Mouse (Mus musculus) forebrain, embryonic 13.5 days (tissue): ENCODE data around the gene Dnajc16. TPM values are rescaled to one million over a fixed set of nuclear protein-coding genes. Genes with fewer than 3 reads are reported as not detected.
A peak's percentile ranks its signal among the peaks of the same experiment; 100 is the strongest.

Source experiments
- ATAC-seq: fragments of 200-750 bp; cut with Nextera tagmentation; 2 replicates; pipeline ENCODE4 v1.8.0; 2017
- H3K27ac ChIP-seq: fragments of 300-500 bp; sonication (generic); 2 replicates; pipeline ENCODE4 v1.5.1; 2015; ENCODE audit warnings: inconsistent platforms, mild to moderate bottlenecking, moderate library complexity
- H3K27me3 ChIP-seq: fragments of 300-500 bp; sonication (generic); 2 replicates; pipeline ENCODE4 v1.6.1; 2015; ENCODE audit warnings: mild to moderate bottlenecking, inconsistent platforms
- H3K36me3 ChIP-seq: fragments of 300-500 bp; sonication (generic); 2 replicates; pipeline ENCODE4 v1.6.1; 2015; ENCODE audit warnings: mild to moderate bottlenecking, inconsistent platforms; ENCODE audit not compliant: poor library complexity, severe bottlenecking
- H3K4me1 ChIP-seq: fragments of 300-500 bp; sonication (generic); 2 replicates; pipeline ENCODE4 v1.6.1; 2015; ENCODE audit warnings: inconsistent platforms
- H3K4me2 ChIP-seq: fragments of 300-500 bp; sonication (generic); 2 replicates; pipeline ENCODE4 v1.6.1; 2015; ENCODE audit warnings: inconsistent platforms, mild to moderate bottlenecking, moderate library complexity
- H3K4me3 ChIP-seq: fragments of 300-500 bp; sonication (generic); 2 replicates; pipeline ENCODE4 v1.5.1; 2015; ENCODE audit warnings: mild to moderate bottlenecking, inconsistent platforms
- H3K9ac ChIP-seq: fragments of 300-500 bp; sonication (generic); 2 replicates; pipeline ENCODE4 v1.6.1; 2015; ENCODE audit warnings: mild to moderate bottlenecking, inconsistent platforms
- H3K9me3 ChIP-seq: fragments of 300-500 bp; sonication (generic); replicated peaks from 2 replicates; pipeline ENCODE4 v1.6.1; 2016; ENCODE audit warnings: inconsistent platforms
- WGBS: fragments of 180-500 bp; shearing (Covaris S2); methylation state at CpG from one replicate; pipeline ENCODE4 v1.1.7; 2015; 5-methylcytosine and 5-hydroxymethylcytosine counted together
- polyA plus RNA-seq: library from polyadenylated mRNA; unstranded; fragments of >200 nt; fragmentation: Nextera tagmentation; extraction: Ambion mirVana; gene quantifications from 2 replicates; pipeline ENCODE4 v1.2.1, GENCODE M21; 2015

Gene Dnajc16
- polyA plus RNA-seq, 1 experiment from 2014 or later = 4.7 TPM

GRCm38 (mm10) chr4:141755375-141755930 is 35.3 kb downstream of the Dnajc16 start:
- Histone ChIP-seq H3K9me3 (no peaks in the 10 kb centered on the region), H3K4me3 (no peak overlapping the region), H3K27me3 (no peaks in the 10 kb centered on the region), H3K27ac (no peak overlapping the region), H3K36me3 (0 out of 2 replicates have a peak, but pooled peaks cover 3% of the 10 kb centered on the region), H3K4me1 (no peaks in the 10 kb centered on the region), H3K9ac (no peak overlapping the region), H3K4me2 (no peak overlapping the region)
- 92% methylated on average over 19 of the region's 19 CpGs for WGBS
- ATAC-seq = no peak

GRCm38 (mm10) chr4:141752076-141752421 is 38.7 kb downstream of the Dnajc16 start:
- 25% methylated on average over 4 of the region's 4 CpGs for WGBS
- Histone ChIP-seq H3K27me3 (no peaks in the 10 kb centered on the region), H3K4me3 (no peak overlapping the region), H3K9ac (no peak overlapping the region), H3K9me3 (no peaks in the 10 kb centered on the region), H3K4me1 (no peaks in the 10 kb centered on the region), H3K36me3 (no peaks in the 10 kb centered on the region), H3K27ac (no peak overlapping the region), H3K4me2 (no peak overlapping the region)
- no peak for ATAC-seq

- no peak for ATAC-seq
- WGBS = 54% methylated on average over 4 of the region's 4 CpGs
- Histone ChIP-seq H3K27ac (no peak overlapping the region), H3K36me3 (no peaks in the 10 kb centered on the region), H3K4me1 (no peaks in the 10 kb centered on the region), H3K27me3 (no peaks in the 10 kb centered on the region), H3K9me3 (no peaks in the 10 kb centered on the region), H3K9ac (no peak overlapping the region), H3K4me2 (no peak overlapping the region), H3K4me3 (no peak overlapping the region)
Measured at GRCm38 (mm10) chr4:141751419-141752075, 39.2 kb downstream of the Dnajc16 start.

GRCm38 (mm10) chr4:141750826-141751225 is 39.9 kb downstream of the Dnajc16 start:
- Histone ChIP-seq H3K4me2 (no peak overlapping the region), H3K27me3 (no peaks in the 10 kb centered on the region), H3K4me1 (no peaks in the 10 kb centered on the region), H3K9me3 (no peaks in the 10 kb centered on the region), H3K9ac (no peak overlapping the region), H3K4me3 (no peak overlapping the region), H3K27ac (no peak overlapping the region), H3K36me3 (no peaks in the 10 kb centered on the region)
- WGBS = 73% methylated on average over 3 of the region's 3 CpGs
- no peak for ATAC-seq

GRCm38 (mm10) chr4:141749557-141749956 is 41.2 kb downstream of the Dnajc16 start:
- 45% methylated on average over 11 of the region's 11 CpGs for WGBS
- no peak for ATAC-seq
- Histone ChIP-seq H3K9me3 (no peaks in the 10 kb centered on the region), H3K9ac (no peak overlapping the region), H3K4me2 (no peak overlapping the region), H3K4me1 (no peaks in the 10 kb centered on the region), H3K27me3 (no peaks in the 10 kb centered on the region), H3K4me3 (no peak overlapping the region), H3K27ac (no peak overlapping the region), H3K36me3 (no peaks in the 10 kb centered on the region)

- H3K27ac ChIP-seq = no peak within 1 kb of the TSS
- no peak within 1 kb of the TSS for H3K9ac ChIP-seq
- no peaks in the 10 kb centered on the region for H3K9me3 ChIP-seq
- H3K4me1 ChIP-seq = no peaks in the 10 kb centered on the region
- H3K36me3 ChIP-seq = no peaks in the 10 kb centered on the region
- H3K4me2 ChIP-seq = no peak within 1 kb of the TSS
- H3K4me3 ChIP-seq = no peak within 1 kb of the TSS
- WGBS = 25% methylated on average over 25 of the region's 25 CpGs
- no peak for ATAC-seq
- H3K27me3 ChIP-seq = no peaks in the 10 kb centered on the region
Measured at GRCm38 (mm10) chr4:141746578-141747346, 44.0 kb downstream of the Dnajc16 start, which contains the start of gene Agmat. Gene Agmat, plus strand, starts transcription at chr4:141746672.

- H3K4me2 ChIP-seq = no peak overlapping the region
- no peak for ATAC-seq
- H3K9me3 ChIP-seq = no peaks in the 10 kb centered on the region
- H3K36me3 ChIP-seq = no peaks in the 10 kb centered on the region
- no peaks in the 10 kb centered on the region for H3K4me1 ChIP-seq
- H3K27me3 ChIP-seq = no peaks in the 10 kb centered on the region
- H3K27ac ChIP-seq = no peak overlapping the region
- 86% methylated on average over 4 of the region's 4 CpGs for WGBS
- H3K4me3 ChIP-seq = no peak overlapping the region
- no peak overlapping the region for H3K9ac ChIP-seq
Measured at GRCm38 (mm10) chr4:141742381-141742780, 48.4 kb downstream of the Dnajc16 start.

- Histone ChIP-seq H3K36me3 (no peaks in the 10 kb centered on the region), H3K27me3 (no peaks in the 10 kb centered on the region), H3K27ac (no peak overlapping the region), H3K4me3 (no peak overlapping the region), H3K4me2 (no peak overlapping the region), H3K4me1 (no peaks in the 10 kb centered on the region), H3K9me3 (no peaks in the 10 kb centered on the region), H3K9ac (no peak overlapping the region)
- WGBS = 67% methylated on average over 9 of the region's 9 CpGs
- ATAC-seq = no peak
Measured at GRCm38 (mm10) chr4:141741856-141742255, 48.9 kb downstream of the Dnajc16 start.

- H3K9ac ChIP-seq = no peak overlapping the region
- no peaks in the 10 kb centered on the region for H3K9me3 ChIP-seq
- no peaks in the 10 kb centered on the region for H3K27me3 ChIP-seq
- H3K36me3 ChIP-seq = no peaks in the 10 kb centered on the region
- H3K27ac ChIP-seq = no peak overlapping the region
- 78% methylated on average over 8 of the region's 8 CpGs for WGBS
- H3K4me2 ChIP-seq = no peak overlapping the region
- H3K4me3 ChIP-seq = no peak overlapping the region
- no peak for ATAC-seq
- H3K4me1 ChIP-seq = peaks cover 10% of the 10 kb centered on the region
Measured at GRCm38 (mm10) chr4:141738015-141738414, 52.7 kb downstream of the Dnajc16 start.

GRCm38 (mm10) chr4:141736856-141737255 is 53.9 kb downstream of the Dnajc16 start:
- 77% methylated on average over 4 of the region's 4 CpGs for WGBS
- Histone ChIP-seq H3K9me3 (no peaks in the 10 kb centered on the region), H3K36me3 (no peaks in the 10 kb centered on the region), H3K27ac (no peak overlapping the region), H3K4me3 (no peak overlapping the region), H3K27me3 (no peaks in the 10 kb centered on the region), H3K4me1 (peaks cover 10% of the 10 kb centered on the region), H3K4me2 (no peak overlapping the region), H3K9ac (no peak overlapping the region)
- no peak for ATAC-seq

GRCm38 (mm10) chr4:141735206-141735560 is 55.5 kb downstream of the Dnajc16 start:
- WGBS = 26% methylated on average over 9 of the region's 9 CpGs
- Histone ChIP-seq H3K9ac (peak overlapping the region; percentile 59), H3K36me3 (no peaks in the 10 kb centered on the region), H3K9me3 (no peaks in the 10 kb centered on the region), H3K4me2 (peak overlapping the region; percentile 75), H3K27ac (peak overlapping the region; percentile 12; the same call in 1 of the 2 replicates), H3K4me3 (peak overlapping the region; percentile 43), H3K4me1 (peaks cover 10% of the 10 kb centered on the region), H3K27me3 (peaks cover 3% of the 10 kb centered on the region; the same call in 1 of the 2 replicates)
- no peak for ATAC-seq

GRCm38 (mm10) chr4:141734446-141735205 is 56.1 kb downstream of the Dnajc16 start:
- peaks cover 5% of the 10 kb centered on the region; the same call in 1 of the 2 replicates for H3K27me3 ChIP-seq
- H3K36me3 ChIP-seq = no peaks in the 10 kb centered on the region
- H3K27ac ChIP-seq = no peak overlapping the region; the same call in 1 of the 2 replicates
- 7% methylated on average over 24 of the region's 24 CpGs for WGBS
- peak; percentile 100 for ATAC-seq
- H3K4me1 ChIP-seq = peaks cover 10% of the 10 kb centered on the region
- H3K9ac ChIP-seq = peak overlapping the region; percentile 61
- H3K4me2 ChIP-seq = peak overlapping the region; percentile 75
- peak overlapping the region; percentile 43 for H3K4me3 ChIP-seq
- H3K9me3 ChIP-seq = no peaks in the 10 kb centered on the region
